Mouse (Mus musculus) limb, embryonic 11.5 days (tissue): ENCODE data around the gene Mroh3. TPM values are rescaled to one million over a fixed set of nuclear protein-coding genes. Genes with fewer than 3 reads are reported as not detected.

Experiments
- ATAC-seq: fragments of 200-750 bp; cut with Nextera tagmentation; 2 replicates; pipeline ENCODE4 v1.8.0; 2017; ENCODE audit warnings: low read depth; ENCODE audit not compliant: insufficient number of reproducible peaks, low FRiP score, low TSS enrichment
- DNase-seq: peaks from one replicate; pipeline ENCODE4 v3.0.0-alpha.2; 2015; ENCODE audit warnings: low spot score
- H3K27ac ChIP-seq: fragments of 300-500 bp; sonication (generic); replicated peaks from 2 replicates; pipeline ENCODE4 v1.5.1; 2014; ENCODE audit warnings: low read depth, mild to moderate bottlenecking, low read length
- H3K27me3 ChIP-seq: fragments of 300-500 bp; sonication (generic); 2 replicates; pipeline ENCODE4 v1.6.1; 2014; ENCODE audit warnings: mild to moderate bottlenecking, low read length, mixed read lengths; ENCODE audit not compliant: control insufficient read depth, insufficient read depth
- H3K36me3 ChIP-seq: fragments of 300-500 bp; sonication (generic); 2 replicates; pipeline ENCODE4 v1.6.1; 2014; ENCODE audit warnings: mild to moderate bottlenecking, low read length, moderate library complexity, mixed read lengths; ENCODE audit not compliant: control insufficient read depth, insufficient read depth
- H3K4me1 ChIP-seq: fragments of 300-500 bp; sonication (generic); 2 replicates; pipeline ENCODE4 v1.6.1; 2014; ENCODE audit warnings: low read length, mixed read lengths; ENCODE audit not compliant: control insufficient read depth, insufficient read depth
- H3K4me2 ChIP-seq: fragments of 300-500 bp; sonication (generic); 2 replicates; pipeline ENCODE4 v1.6.1; 2014; ENCODE audit warnings: low read depth, mild to moderate bottlenecking, moderate library complexity; ENCODE audit not compliant: severe bottlenecking
- H3K4me3 ChIP-seq: fragments of 300-500 bp; sonication (generic); 2 replicates; pipeline ENCODE4 v1.5.1; 2014; ENCODE audit warnings: low read depth, low read length
- H3K9ac ChIP-seq: fragments of 300-500 bp; sonication (generic); 2 replicates; pipeline ENCODE4 v1.6.1; 2014; ENCODE audit warnings: mild to moderate bottlenecking, low read length
- H3K9me3 ChIP-seq: fragments of 300-500 bp; sonication (generic); 2 replicates; pipeline ENCODE4 v1.6.1; 2016; ENCODE audit warnings: low read length; ENCODE audit not compliant: control insufficient read depth
- WGBS: fragments of 180-500 bp; shearing (Covaris S2); extraction: QIAGEN DNeasy Blood & Tissue Kit; methylation state at CpG from one replicate; pipeline ENCODE4 v1.1.7; 2014; 5-methylcytosine and 5-hydroxymethylcytosine counted together
- polyA plus RNA-seq: library from polyadenylated mRNA; unstranded; fragments of >200 nt; fragmentation: Nextera tagmentation; extraction: Ambion mirVana; gene quantifications from 2 replicates; pipeline ENCODE4 v1.2.1, GENCODE M21; 2014

Mroh3 gene
- polyA plus RNA-seq, 1 experiment from 2014 or later, result 0.40 TPM

DNA sequence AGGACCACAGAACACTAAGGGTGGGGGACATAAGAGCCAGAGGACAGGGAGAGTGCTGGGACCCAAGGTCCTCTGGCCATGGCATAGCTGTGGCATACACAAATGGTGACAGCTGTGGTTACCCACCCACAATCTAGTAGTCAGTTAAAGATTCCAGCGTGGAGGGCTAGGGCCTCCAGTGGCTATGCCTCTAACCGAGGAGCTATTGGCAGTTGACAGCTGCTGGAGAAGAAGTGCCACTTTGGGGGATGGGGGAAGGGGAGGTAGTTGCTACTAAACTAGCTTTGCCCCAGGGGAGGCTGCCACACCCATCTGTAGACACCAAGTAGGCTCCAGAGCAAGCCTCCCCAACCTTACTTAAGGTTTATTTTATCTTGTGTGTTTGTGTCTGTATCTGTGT lies 40.8 kb upstream of the Mroh3 start:
- H3K27me3 ChIP-seq, result peaks cover 11% of the 10 kb centered on the region
- 12% methylated on average over 2 of the region's 2 CpGs for WGBS

GRCm38 (mm10) chr1:136249662-136250061 lies 37.0 kb upstream of the Mroh3 start:
- no peak overlapping the region for H3K4me2 ChIP-seq
- WGBS, result 58% methylated on average over 5 of the region's 5 CpGs
- ATAC-seq (no peak), DNase-seq (no peak)
- H3K9ac ChIP-seq, result no peak overlapping the region
- no peak overlapping the region for H3K27ac ChIP-seq
- H3K4me1 ChIP-seq, result no peaks in the 10 kb centered on the region
- H3K4me3 ChIP-seq, result no peak overlapping the region
- no peaks in the 10 kb centered on the region for H3K27me3 ChIP-seq
- no peaks in the 10 kb centered on the region for H3K9me3 ChIP-seq
- H3K36me3 ChIP-seq, result no peaks in the 10 kb centered on the region

More for the DNA sequence above, 40.8 kb upstream of the Mroh3 start:
- H3K4me2 ChIP-seq, result no peak overlapping the region
- H3K9ac ChIP-seq, result no peak overlapping the region
- H3K36me3 ChIP-seq, result no peaks in the 10 kb centered on the region
- H3K4me3 ChIP-seq, result no peak overlapping the region
- no peak overlapping the region for H3K27ac ChIP-seq
- no peaks in the 10 kb centered on the region for H3K9me3 ChIP-seq
- ATAC-seq (no peak), DNase-seq (no peak)
- H3K4me1 ChIP-seq, result no peaks in the 10 kb centered on the region

- DNase-seq, result no peak
- no peak overlapping the region for H3K4me2 ChIP-seq
- no peak overlapping the region for H3K9ac ChIP-seq
- H3K27ac ChIP-seq, result no peak overlapping the region
- H3K4me1 ChIP-seq, result no peaks in the 10 kb centered on the region
- no peak for ATAC-seq
- H3K4me3 ChIP-seq, result no peak overlapping the region
- no peaks in the 10 kb centered on the region for H3K36me3 ChIP-seq
- no peaks in the 10 kb centered on the region for H3K27me3 ChIP-seq
- 78% methylated on average over 5 of the region's 5 CpGs for WGBS
- no peaks in the 10 kb centered on the region for H3K9me3 ChIP-seq
Measured at GRCm38 (mm10) chr1:136247393-136247792, 34.8 kb upstream of the Mroh3 start.

DNA sequence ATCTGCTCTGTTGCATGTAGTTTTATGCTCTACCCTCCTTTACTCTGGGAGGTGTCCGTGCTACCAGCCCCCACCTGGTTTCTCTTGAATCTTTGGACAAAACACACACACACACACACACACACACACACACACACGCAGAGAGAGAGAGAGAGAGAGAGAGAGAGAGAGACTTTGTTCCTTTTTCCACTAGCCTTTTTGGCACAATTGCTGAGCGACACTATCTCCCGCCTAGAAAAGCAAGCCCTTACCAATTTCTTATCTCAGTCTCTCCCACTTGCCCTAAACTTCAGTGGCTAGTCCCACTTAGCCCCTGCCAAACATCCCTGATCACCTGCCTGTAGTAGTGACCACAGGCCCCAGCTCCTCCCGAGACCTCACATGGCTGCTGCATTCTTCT lies 31.8 kb upstream of the Mroh3 start:
- no peaks in the 10 kb centered on the region for H3K4me1 ChIP-seq
- no peaks in the 10 kb centered on the region for H3K9me3 ChIP-seq
- no peak overlapping the region for H3K27ac ChIP-seq
- no peak for ATAC-seq
- no peak overlapping the region for H3K4me3 ChIP-seq
- H3K4me2 ChIP-seq, result no peak overlapping the region
- DNase-seq, result no peak
- no peaks in the 10 kb centered on the region for H3K27me3 ChIP-seq
- no peaks in the 10 kb centered on the region for H3K36me3 ChIP-seq
- no peak overlapping the region for H3K9ac ChIP-seq
- 88% methylated on average over 5 of the region's 5 CpGs for WGBS

- Histone ChIP-seq H3K4me2 (no peak overlapping the region), H3K9me3 (no peaks in the 10 kb centered on the region), H3K27ac (no peak overlapping the region), H3K36me3 (no peaks in the 10 kb centered on the region), H3K4me1 (no peaks in the 10 kb centered on the region), H3K27me3 (no peaks in the 10 kb centered on the region), H3K9ac (no peak overlapping the region), H3K4me3 (no peak overlapping the region)
- DNase-seq (no peak), ATAC-seq (no peak)
- 88% methylated on average over 7 of the region's 7 CpGs for WGBS
Measured at GRCm38 (mm10) chr1:136241801-136242200, 29.2 kb upstream of the Mroh3 start.

DNA sequence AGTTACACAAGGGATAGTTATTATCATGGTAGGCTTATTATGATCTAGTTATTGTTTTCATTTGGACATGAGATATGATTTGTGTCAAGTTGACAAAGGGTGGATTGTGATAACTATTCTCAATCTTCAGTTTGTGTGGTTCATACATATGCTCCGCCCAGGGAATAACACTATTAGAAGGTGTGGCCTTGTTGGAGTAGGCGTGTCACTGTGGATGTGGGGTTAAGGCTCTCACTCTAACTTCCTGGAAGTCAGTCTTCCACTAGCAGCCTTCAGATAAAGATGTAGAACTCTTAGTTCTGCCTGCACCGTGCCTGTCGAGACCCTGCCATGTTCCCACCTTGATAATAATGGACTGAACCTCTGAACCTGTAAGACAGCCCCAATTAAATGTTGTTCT lies 25.9 kb upstream of the Mroh3 start:
- ATAC-seq (no peak), DNase-seq (no peak)
- H3K27ac ChIP-seq, result no peak overlapping the region
- H3K9ac ChIP-seq, result no peak overlapping the region
- H3K4me2 ChIP-seq, result no peak overlapping the region
- 0 out of 2 replicates have a peak, but pooled peaks cover 2% of the 10 kb centered on the region for H3K4me1 ChIP-seq
- no peaks in the 10 kb centered on the region for H3K9me3 ChIP-seq
- no peaks in the 10 kb centered on the region for H3K36me3 ChIP-seq
- H3K4me3 ChIP-seq, result no peak overlapping the region
- 88% methylated on average over 4 of the region's 4 CpGs for WGBS
- no peaks in the 10 kb centered on the region for H3K27me3 ChIP-seq

DNA sequence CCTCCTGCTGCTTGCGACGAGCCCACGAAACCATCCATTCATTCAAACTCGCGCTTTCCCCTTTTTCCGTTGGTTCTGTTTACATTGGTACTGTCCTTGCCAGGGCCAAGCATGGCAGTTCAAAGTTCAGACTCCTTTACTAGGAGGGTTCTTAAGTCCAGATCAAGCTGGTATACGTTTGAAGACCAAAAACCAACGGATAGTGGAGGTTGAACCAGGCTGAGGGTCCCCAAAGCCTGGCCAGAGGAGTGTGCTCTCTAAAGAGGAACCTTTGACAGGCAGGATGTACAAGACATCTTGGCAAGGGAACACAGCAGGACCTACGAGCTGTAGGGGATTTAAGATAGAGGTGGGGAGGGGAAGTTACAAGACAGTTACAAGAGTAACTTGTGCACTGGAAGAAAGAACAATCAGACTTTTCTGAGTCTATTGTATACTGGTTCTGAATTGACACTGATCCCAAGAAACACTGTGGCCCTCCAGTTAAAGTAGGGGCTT lies 22.0 kb upstream of the Mroh3 start:
- Histone ChIP-seq H3K4me3 (peak overlapping the region; percentile 73), H3K27ac (no peak overlapping the region; the same call in 1 of the 2 replicates), H3K36me3 (no peaks in the 10 kb centered on the region), H3K9me3 (no peaks in the 10 kb centered on the region), H3K4me2 (peak overlapping the region; percentile 80), H3K9ac (peak overlapping the region; percentile 82), H3K27me3 (no peaks in the 10 kb centered on the region), H3K4me1 (peaks cover 30% of the 10 kb centered on the region)
- 3% methylated on average over 9 of the region's 9 CpGs for WGBS
- ATAC-seq (no peak), DNase-seq (no peak)

DNA sequence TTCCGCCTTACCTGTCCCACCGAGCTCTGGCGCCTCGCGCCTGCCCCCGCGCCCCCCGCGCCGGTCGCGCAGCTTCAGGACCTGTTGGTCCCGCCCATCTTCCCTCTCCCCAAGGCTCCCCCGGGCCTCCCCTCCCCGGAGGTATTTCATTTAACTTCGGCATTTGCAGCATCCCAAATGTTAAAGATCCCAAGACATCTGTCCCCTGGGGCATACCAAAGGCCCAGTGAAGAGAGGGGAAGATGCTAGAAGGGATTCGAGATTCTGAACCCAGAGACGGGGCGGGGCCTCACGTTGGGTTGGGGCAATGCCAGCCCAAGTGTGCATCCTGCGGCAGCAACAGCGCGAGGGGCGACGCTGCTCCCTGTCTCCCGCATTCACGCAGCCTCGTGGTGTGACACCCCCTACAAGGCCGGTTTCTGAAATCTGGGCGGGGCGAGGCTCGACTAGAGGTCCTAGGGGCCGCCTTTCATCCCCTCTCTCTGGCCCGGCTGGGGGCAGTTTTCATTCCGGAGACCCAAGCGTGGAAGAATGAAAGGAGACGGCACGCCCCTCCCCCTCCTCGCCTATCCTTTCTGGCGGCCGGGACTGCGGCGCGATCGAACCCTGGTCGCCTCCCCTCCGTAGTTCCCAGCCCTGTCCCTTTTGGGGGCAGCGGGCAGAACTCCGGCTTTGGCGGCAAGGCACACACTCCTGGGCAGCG lies 21.4 kb upstream of the Mroh3 start, which contains the start of gene Inava:
TSS of gene Inava (minus strand) at position 373 of the 703 bp plus-strand sequence.
- H3K4me2 ChIP-seq, result peak within 1 kb of the TSS; percentile 80
- H3K9me3 ChIP-seq, result no peaks in the 10 kb centered on the region
- ATAC-seq (peak; percentile 84), DNase-seq (peak; percentile 90)
- peaks cover 36% of the 10 kb centered on the region for H3K4me1 ChIP-seq
- H3K4me3 ChIP-seq, result peak within 1 kb of the TSS; percentile 73
- H3K36me3 ChIP-seq, result no peaks in the 10 kb centered on the region
- under 1% methylated on average over 49 of the region's 51 CpGs for WGBS
- peak within 1 kb of the TSS; percentile 82 for H3K9ac ChIP-seq
- H3K27me3 ChIP-seq, result no peaks in the 10 kb centered on the region
- H3K27ac ChIP-seq, result peak within 1 kb of the TSS; percentile 70
